Mouse (Mus musculus): ENCODE measurements around the gene Srgap3. TPM values are rescaled to one million over a fixed set of nuclear protein-coding genes. Genes with fewer than 3 reads are reported as not detected.

Gene Srgap3
- polyA plus RNA-seq, 1 experiment from 2014 or later, result 7.0 TPM

DNA sequence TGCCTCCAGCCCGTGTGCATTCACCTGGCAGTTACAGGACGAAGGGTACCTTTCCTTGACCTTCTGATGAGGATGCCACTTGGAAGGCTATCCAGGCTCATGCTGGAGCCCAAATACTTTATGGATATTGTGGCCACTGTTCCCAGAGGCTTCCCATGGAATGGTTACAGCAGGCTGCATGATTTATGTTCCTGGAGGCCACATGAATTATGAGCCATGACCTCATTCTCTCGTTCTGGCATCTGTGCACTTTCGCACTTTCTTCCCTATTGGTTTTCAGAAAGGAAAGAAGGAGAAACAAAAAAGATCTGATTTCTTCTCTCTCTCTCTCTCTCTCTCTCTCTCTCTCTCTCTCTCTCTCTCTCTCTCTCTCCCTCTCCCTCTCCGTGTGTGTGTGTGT lies 104.6 kb downstream of the Srgap3 start:
- no peak for ATAC-seq (ENCODE audit: low FRiP score, low read depth)
- WGBS, result 52% methylated on average over 5 of the region's 5 CpGs
- Histone ChIP-seq H3K9ac (no peak overlapping the region), H3K27ac (peak overlapping the region; percentile 28; the same call in 1 of the 2 replicates), H3K36me3 (no peaks in the 10 kb centered on the region), H3K4me3 (no peak overlapping the region), H3K27me3 (no peaks in the 10 kb centered on the region), H3K4me1 (peaks cover 15% of the 10 kb centered on the region), H3K9me3 (no peaks in the 10 kb centered on the region), H3K4me2 (replicated peaks) (no peak overlapping the region)

DNA sequence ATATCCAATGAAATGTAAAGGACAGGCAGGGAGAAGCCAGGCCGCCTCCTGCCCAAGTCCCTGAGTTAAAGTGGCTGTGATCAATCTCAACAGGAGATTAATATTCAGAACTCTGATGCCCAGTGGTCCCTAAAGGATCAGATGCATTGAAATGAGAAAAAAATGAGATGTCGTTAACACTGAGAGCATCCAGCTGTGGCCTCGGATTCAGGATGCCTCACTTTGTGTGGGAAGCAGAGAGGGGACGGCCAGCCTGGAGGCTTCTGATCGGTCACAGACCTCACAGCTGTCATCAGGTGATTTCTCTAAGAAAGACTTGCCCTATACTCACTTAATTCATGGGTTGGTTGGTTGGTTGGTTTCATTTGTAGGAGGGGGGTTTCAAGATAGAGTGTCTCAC lies 106.7 kb downstream of the Srgap3 start:
- no peak overlapping the region for H3K4me3 ChIP-seq
- no peaks in the 10 kb centered on the region for H3K9me3 ChIP-seq
- WGBS, result 65% methylated on average over 5 of the region's 5 CpGs
- no peak overlapping the region for H3K9ac ChIP-seq
- no peak overlapping the region for H3K4me2 ChIP-seq (replicated peaks)
- H3K27ac ChIP-seq, result no peak overlapping the region
- no peaks in the 10 kb centered on the region for H3K36me3 ChIP-seq
- no peaks in the 10 kb centered on the region for H3K27me3 ChIP-seq
- peaks cover 16% of the 10 kb centered on the region for H3K4me1 ChIP-seq
- ATAC-seq (ENCODE audit: low FRiP score, low read depth), result no peak

- no peak overlapping the region for H3K4me2 ChIP-seq (replicated peaks)
- H3K4me3 ChIP-seq, result no peak overlapping the region
- ATAC-seq (ENCODE audit: low FRiP score, low read depth), result no peak
- 63% methylated on average over 3 of the region's 3 CpGs for WGBS
- H3K36me3 ChIP-seq, result no peaks in the 10 kb centered on the region
- H3K4me1 ChIP-seq, result peaks cover 15% of the 10 kb centered on the region
- no peak overlapping the region for H3K27ac ChIP-seq
- no peaks in the 10 kb centered on the region for H3K9me3 ChIP-seq
- H3K27me3 ChIP-seq, result no peaks in the 10 kb centered on the region
- no peak overlapping the region for H3K9ac ChIP-seq
These were observed 107.7 kb downstream of the Srgap3 start for GRCm38 (mm10) chr6:112839391-112839790.

DNA sequence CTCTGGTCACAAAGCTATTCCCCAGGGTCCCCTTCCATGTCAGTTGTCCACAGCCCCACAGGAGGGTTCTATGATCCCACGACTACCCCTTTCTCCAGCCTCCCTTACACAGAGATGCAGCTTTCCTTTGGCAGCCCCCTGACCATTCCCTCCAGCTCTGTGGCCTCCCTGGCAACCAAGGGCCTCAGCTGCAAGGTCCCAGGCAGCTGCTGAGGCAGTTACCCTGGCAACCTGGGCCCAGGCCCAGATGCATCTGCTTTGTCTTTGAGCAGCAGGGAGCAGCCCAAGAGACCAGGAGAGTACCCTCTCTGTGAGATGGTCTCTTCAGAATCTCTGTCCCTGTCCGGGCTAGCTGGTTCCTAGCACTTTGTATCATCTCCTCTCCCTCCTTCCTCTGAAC lies 108.2 kb downstream of the Srgap3 start:
- no peak overlapping the region for H3K27ac ChIP-seq
- 68% methylated on average over 2 of the region's 2 CpGs for WGBS
- no peak for ATAC-seq (ENCODE audit: low FRiP score, low read depth)

GRCm38 (mm10) chr6:112836712-112837111 lies 110.4 kb downstream of the Srgap3 start:
- no peak overlapping the region for H3K4me3 ChIP-seq
- no peak for ATAC-seq (ENCODE audit: low FRiP score, low read depth)

More for the DNA sequence above, 108.2 kb downstream of the Srgap3 start:
- Histone ChIP-seq H3K4me1 (peaks cover 20% of the 10 kb centered on the region), H3K9ac (no peak overlapping the region), H3K9me3 (no peaks in the 10 kb centered on the region), H3K4me2 (replicated peaks) (no peak overlapping the region), H3K36me3 (no peaks in the 10 kb centered on the region), H3K27me3 (no peaks in the 10 kb centered on the region), H3K4me3 (no peak overlapping the region)

GRCm38 (mm10) chr6:112835413-112835812 lies 111.7 kb downstream of the Srgap3 start:
- no peak overlapping the region for H3K4me2 ChIP-seq (replicated peaks)

More at GRCm38 (mm10) chr6:112836712-112837111, 110.4 kb downstream of the Srgap3 start:
- H3K9me3 ChIP-seq, result no peaks in the 10 kb centered on the region
- no peak overlapping the region for H3K4me2 ChIP-seq (replicated peaks)
- H3K27ac ChIP-seq, result no peak overlapping the region
- no peak overlapping the region for H3K9ac ChIP-seq
- H3K27me3 ChIP-seq, result no peaks in the 10 kb centered on the region
- WGBS, result 68% methylated on average over 4 of the region's 4 CpGs
- peaks cover 15% of the 10 kb centered on the region for H3K4me1 ChIP-seq
- no peaks in the 10 kb centered on the region for H3K36me3 ChIP-seq

GRCm38 (mm10) chr6:112834430-112834829 lies 112.6 kb downstream of the Srgap3 start:
- H3K27me3 ChIP-seq, result no peaks in the 10 kb centered on the region
- H3K4me3 ChIP-seq, result no peak overlapping the region
- no peaks in the 10 kb centered on the region for H3K36me3 ChIP-seq
- no peak overlapping the region for H3K4me2 ChIP-seq (replicated peaks)
- peaks cover 15% of the 10 kb centered on the region for H3K4me1 ChIP-seq
- ATAC-seq (ENCODE audit: low FRiP score, low read depth), result no peak
- no peaks in the 10 kb centered on the region for H3K9me3 ChIP-seq
- no peak overlapping the region for H3K9ac ChIP-seq
- 92% methylated on average over 5 of the region's 5 CpGs for WGBS
- no peak overlapping the region for H3K27ac ChIP-seq

More at GRCm38 (mm10) chr6:112835413-112835812, 111.7 kb downstream of the Srgap3 start:
- Histone ChIP-seq H3K4me1 (peaks cover 15% of the 10 kb centered on the region), H3K9ac (no peak overlapping the region), H3K9me3 (no peaks in the 10 kb centered on the region), H3K27ac (no peak overlapping the region), H3K4me3 (no peak overlapping the region), H3K36me3 (no peaks in the 10 kb centered on the region), H3K27me3 (no peaks in the 10 kb centered on the region)
- no peak for ATAC-seq (ENCODE audit: low FRiP score, low read depth)
- WGBS, result 76% methylated on average over 4 of the region's 4 CpGs

- no peak for ATAC-seq (ENCODE audit: low FRiP score, low read depth)
- 42% methylated on average over 6 of the region's 6 CpGs for WGBS
These were observed 113.3 kb downstream of the Srgap3 start for GRCm38 (mm10) chr6:112833763-112834162.

DNA sequence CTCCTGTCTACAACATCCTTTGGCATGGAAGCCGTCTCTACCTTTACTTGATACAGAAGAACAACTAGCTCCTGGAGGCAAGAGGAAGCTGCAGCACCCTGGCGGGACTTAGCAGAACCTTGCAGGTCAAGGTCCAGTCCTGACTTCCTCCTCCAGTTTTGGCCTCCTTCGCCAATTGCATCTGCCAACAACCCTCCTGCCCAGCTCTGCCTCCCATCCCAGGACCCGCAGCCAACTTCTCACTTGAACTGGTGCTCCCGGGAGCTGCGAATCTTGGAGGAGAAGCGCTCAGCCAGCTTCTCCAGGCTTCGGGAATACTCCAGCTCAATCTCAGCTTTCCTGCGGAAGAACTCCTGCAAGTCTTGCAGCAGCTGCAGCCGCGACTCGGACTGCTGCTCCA lies 117.9 kb downstream of the Srgap3 start:
- Histone ChIP-seq H3K36me3 (no peaks in the 10 kb centered on the region), H3K4me3 (no peak overlapping the region), H3K27me3 (no peaks in the 10 kb centered on the region), H3K9ac (no peak overlapping the region), H3K4me2 (replicated peaks) (no peak overlapping the region), H3K4me1 (peaks cover 15% of the 10 kb centered on the region), H3K27ac (no peak overlapping the region), H3K9me3 (no peaks in the 10 kb centered on the region)
- no peak for ATAC-seq (ENCODE audit: low FRiP score, low read depth)
- 74% methylated on average over 12 of the region's 12 CpGs for WGBS

More at GRCm38 (mm10) chr6:112833763-112834162, 113.3 kb downstream of the Srgap3 start:
- Histone ChIP-seq H3K4me2 (replicated peaks) (no peak overlapping the region), H3K36me3 (no peaks in the 10 kb centered on the region), H3K4me3 (no peak overlapping the region), H3K4me1 (peaks cover 15% of the 10 kb centered on the region), H3K9me3 (no peaks in the 10 kb centered on the region), H3K9ac (no peak overlapping the region), H3K27ac (no peak overlapping the region), H3K27me3 (no peaks in the 10 kb centered on the region)

DNA sequence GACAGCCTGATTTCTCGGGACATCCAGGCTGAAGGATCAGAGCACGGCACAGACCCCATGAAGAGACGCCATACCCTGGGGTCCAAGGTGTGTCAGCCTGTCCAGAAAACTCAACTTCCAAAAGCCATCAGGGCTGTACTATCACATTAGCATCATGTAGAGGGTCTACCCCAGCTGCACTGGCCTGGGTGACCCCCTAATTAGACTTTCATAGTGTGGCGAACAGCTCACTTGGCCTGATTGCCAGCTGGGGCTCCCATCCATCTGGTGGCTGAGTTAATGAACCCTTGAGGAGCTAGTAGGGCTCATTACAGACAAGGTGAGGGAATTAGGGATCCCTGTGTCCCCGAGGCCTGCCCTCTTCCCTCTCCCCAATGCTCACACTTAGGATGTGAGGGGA lies 118.6 kb downstream of the Srgap3 start:
- WGBS, result 70% methylated on average over 5 of the region's 5 CpGs
- no peak for ATAC-seq (ENCODE audit: low FRiP score, low read depth)
- H3K4me3 ChIP-seq, result no peak overlapping the region
- H3K9me3 ChIP-seq, result no peaks in the 10 kb centered on the region
- no peak overlapping the region for H3K9ac ChIP-seq
- no peaks in the 10 kb centered on the region for H3K27me3 ChIP-seq
- H3K27ac ChIP-seq, result no peak overlapping the region
- peaks cover 7% of the 10 kb centered on the region for H3K4me1 ChIP-seq
- H3K4me2 ChIP-seq (replicated peaks), result no peak overlapping the region
- H3K36me3 ChIP-seq, result no peaks in the 10 kb centered on the region

DNA sequence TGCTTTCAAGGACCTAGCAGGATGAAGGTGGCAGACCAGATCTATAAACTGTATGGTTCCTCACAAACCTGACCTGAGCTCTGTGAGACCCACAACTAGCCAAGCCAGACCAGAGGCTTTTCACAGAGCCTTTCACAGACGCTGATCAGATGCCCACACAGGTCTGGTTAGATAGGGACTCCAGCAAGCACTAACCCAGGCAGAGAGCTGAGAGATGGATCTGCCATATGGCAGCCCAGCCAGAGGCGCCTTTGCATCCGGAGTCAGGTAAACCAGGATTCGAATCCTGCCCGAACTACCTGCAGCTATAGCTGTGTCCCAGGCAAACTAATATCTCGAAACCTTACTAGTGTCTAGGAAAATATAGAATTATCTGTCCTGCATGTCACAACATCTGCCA lies 121.4 kb downstream of the Srgap3 start:
- H3K4me3 ChIP-seq, result no peak overlapping the region
- no peaks in the 10 kb centered on the region for H3K27me3 ChIP-seq
- H3K9ac ChIP-seq, result no peak overlapping the region
- H3K4me1 ChIP-seq, result peaks cover 10% of the 10 kb centered on the region; the same call in 1 of the 2 replicates
- H3K27ac ChIP-seq, result no peak overlapping the region
- H3K36me3 ChIP-seq, result no peaks in the 10 kb centered on the region
- no peak for ATAC-seq (ENCODE audit: low FRiP score, low read depth)
- WGBS, result 93% methylated on average over 6 of the region's 6 CpGs
- H3K9me3 ChIP-seq, result no peaks in the 10 kb centered on the region
- no peak overlapping the region for H3K4me2 ChIP-seq (replicated peaks)

- Histone ChIP-seq H3K27me3 (no peaks in the 10 kb centered on the region), H3K36me3 (no peaks in the 10 kb centered on the region), H3K4me2 (replicated peaks) (no peak overlapping the region), H3K27ac (no peak overlapping the region; the same call in 1 of the 2 replicates), H3K9ac (no peak overlapping the region), H3K4me1 (peaks cover 13% of the 10 kb centered on the region; the same call in 1 of the 2 replicates), H3K9me3 (no peaks in the 10 kb centered on the region), H3K4me3 (no peak overlapping the region)
- ATAC-seq (ENCODE audit: low FRiP score, low read depth), result no peak
- 86% methylated on average over 6 of the region's 6 CpGs for WGBS
These were observed 124.0 kb downstream of the Srgap3 start for GRCm38 (mm10) chr6:112823096-112823495.

DNA sequence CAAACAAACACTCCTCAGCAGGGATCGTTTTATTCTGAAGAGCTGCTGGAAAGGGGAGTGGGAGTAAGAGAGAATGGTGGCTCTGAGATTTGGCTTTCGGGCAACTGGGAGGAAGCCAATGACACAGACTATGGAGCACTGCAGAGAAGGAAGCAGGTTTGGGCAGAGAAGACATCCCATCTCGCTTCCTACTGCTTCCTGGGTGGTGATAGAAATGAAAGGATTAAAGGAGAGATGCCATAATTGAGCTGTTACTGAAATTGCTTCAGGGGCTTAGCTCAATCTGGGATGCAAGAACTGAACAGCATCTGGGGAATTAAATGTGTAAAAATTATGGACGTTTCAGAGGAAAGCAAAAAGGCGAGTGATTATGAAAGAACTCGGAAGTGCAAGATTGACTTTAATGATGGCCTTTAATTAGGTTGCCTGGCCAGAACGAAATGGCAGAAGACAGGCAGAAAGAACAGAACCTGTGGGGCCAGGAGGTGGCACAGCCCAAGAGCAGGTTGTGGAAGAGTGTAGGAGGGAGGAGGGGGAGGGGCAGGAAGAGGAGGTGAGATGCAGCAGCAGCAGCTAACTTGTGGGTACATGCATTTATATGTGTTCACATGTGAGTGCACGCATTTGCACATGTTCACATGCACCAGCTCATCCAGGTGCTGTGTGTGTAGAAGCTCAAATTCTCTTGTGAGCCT lies 126.6 kb downstream of the Srgap3 start:
- Histone ChIP-seq H3K4me3 (no peak overlapping the region), H3K27me3 (no peaks in the 10 kb centered on the region), H3K36me3 (no peaks in the 10 kb centered on the region), H3K9ac (no peak overlapping the region), H3K27ac (no peak overlapping the region), H3K4me2 (replicated peaks) (no peak overlapping the region), H3K4me1 (0 out of 2 replicates have a peak, but pooled peaks cover 7% of the 10 kb centered on the region), H3K9me3 (no peaks in the 10 kb centered on the region)
- no peak for ATAC-seq (ENCODE audit: low FRiP score, low read depth)
- 49% methylated on average over 8 of the region's 8 CpGs for WGBS

Measured in limb, embryonic 13.5 days (tissue).